Mouse (Mus musculus) lung, embryonic 14.5 days (tissue): Measurements from ENCODE around the gene Hspa4. TPM values are rescaled to one million over a fixed set of nuclear protein-coding genes. Genes with fewer than 3 reads are reported as not detected.
"Not testable (repeated sequence)": the region's sequence is repeated elsewhere in the genome, so short reads cannot be mapped to it uniquely, and the experiment has no call there.

Experiments
- ATAC-seq: fragments of 200-750 bp; cut with Nextera tagmentation; 2 replicates; pipeline ENCODE4 v1.8.0; 2017; ENCODE audit warnings: mild to moderate bottlenecking, moderate TSS enrichment, moderate library complexity; ENCODE audit not compliant: insufficient read depth
- DNase-seq: peaks from one replicate; pipeline ENCODE4 v3.0.0-alpha.2; 2015
- H3K27ac ChIP-seq: fragments of 300-500 bp; sonication (generic); 2 replicates; pipeline ENCODE4 v1.5.1; 2014; ENCODE audit warnings: low read depth, mild to moderate bottlenecking, moderate library complexity
- H3K27me3 ChIP-seq: fragments of 300-500 bp; sonication (generic); 2 replicates; pipeline ENCODE4 v1.6.1; 2014; ENCODE audit warnings: low read length, control low read depth; ENCODE audit not compliant: insufficient read depth
- H3K36me3 ChIP-seq: fragments of 300-500 bp; sonication (generic); 2 replicates; pipeline ENCODE4 v1.6.1; 2014; ENCODE audit warnings: control low read depth; ENCODE audit not compliant: insufficient read depth
- H3K4me1 ChIP-seq: fragments of 300-500 bp; sonication (generic); 2 replicates; pipeline ENCODE4 v1.6.1; 2014; ENCODE audit warnings: antibody characterized with exemption, control low read depth; ENCODE audit not compliant: insufficient read depth
- H3K4me2 ChIP-seq: fragments of 300-500 bp; sonication (generic); 2 replicates; pipeline ENCODE4 v1.6.1; 2014; ENCODE audit warnings: mild to moderate bottlenecking
- H3K4me3 ChIP-seq: fragments of 300-500 bp; sonication (generic); 2 replicates; pipeline ENCODE4 v1.5.1; 2014; ENCODE audit warnings: low read depth, low read length
- H3K9ac ChIP-seq: fragments of 300-500 bp; sonication (generic); 2 replicates; pipeline ENCODE4 v1.6.1; 2014
- H3K9me3 ChIP-seq: fragments of 300-500 bp; sonication (generic); 2 replicates; pipeline ENCODE4 v1.6.1; 2016; ENCODE audit warnings: low read depth, low read length, control low read depth
- CTCF ChIP-seq: IDR thresholded peaks from 2 replicates; pipeline ENCODE4 v1.5.1; 2016; ENCODE audit warnings: antibody characterized with exemption, low read depth
- WGBS: fragments of 180-500 bp; shearing (Covaris S2); extraction: QIAGEN DNeasy Blood & Tissue Kit; methylation state at CpG from one replicate; pipeline ENCODE4 v1.1.7; 2014; 5-methylcytosine and 5-hydroxymethylcytosine counted together
- polyA plus RNA-seq: library from polyadenylated mRNA; unstranded; fragments of >200 nt; fragmentation: Nextera tagmentation; extraction: Ambion mirVana; gene quantifications from 2 replicates; pipeline ENCODE4 v1.2.1, GENCODE M21; 2014

The Hspa4 gene
- polyA plus RNA-seq, 1 experiment from 2014 or later, result 109 TPM

DNA sequence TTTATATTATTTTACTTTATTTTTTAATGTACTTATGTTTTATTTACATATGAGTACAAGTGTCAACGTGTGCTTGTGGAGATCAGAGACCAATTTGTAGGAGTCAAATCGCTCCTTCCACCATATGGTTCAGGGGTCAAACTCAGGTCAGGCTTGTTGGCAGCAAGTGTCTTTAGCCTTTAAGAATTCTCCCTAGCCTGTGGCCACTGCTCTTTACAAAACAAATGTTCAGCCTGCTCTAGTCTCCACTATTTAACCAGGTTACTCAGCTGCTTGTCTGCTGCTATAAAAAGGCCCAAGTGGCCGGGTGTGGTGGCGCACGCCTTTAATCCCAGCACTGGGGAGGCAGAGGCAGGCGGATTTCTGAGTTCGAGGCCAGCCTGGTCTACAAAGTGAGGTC lies 17.8 kb upstream of the Hspa4 start:
- ATAC-seq, result no peak
- 69% methylated on average over 7 of the region's 7 CpGs for WGBS

DNA sequence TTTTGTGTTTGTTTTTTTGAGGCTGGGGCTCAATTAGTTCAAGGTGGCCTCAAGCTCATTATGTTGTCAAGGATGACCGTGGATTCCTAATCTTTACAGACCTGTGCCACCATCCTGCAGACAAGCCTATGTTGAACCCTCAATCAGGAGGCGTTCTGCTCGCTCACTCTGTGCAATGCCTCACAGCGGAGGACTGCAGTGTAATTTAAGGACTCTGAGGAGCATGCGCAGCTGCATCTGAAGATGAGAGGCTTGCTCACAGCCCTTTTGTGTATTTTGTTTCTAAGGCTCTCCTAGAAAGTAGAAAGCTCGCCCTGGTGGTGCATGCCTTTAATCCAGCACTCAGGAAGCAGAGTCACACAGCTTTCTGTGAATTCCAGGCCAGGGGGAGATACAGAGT lies 16.7 kb upstream of the Hspa4 start:
- Histone ChIP-seq H3K27me3 (no peaks in the 10 kb centered on the region), H3K9me3 (no peaks in the 10 kb centered on the region), H3K36me3 (no peaks in the 10 kb centered on the region), H3K4me2 (no peak overlapping the region), H3K4me1 (no peaks in the 10 kb centered on the region), H3K9ac (no peak overlapping the region), H3K4me3 (no peak overlapping the region), H3K27ac (peak overlapping the region; percentile 10; the same call in 1 of the 2 replicates)
- no peak for TF ChIP-seq CTCF
- WGBS, result 44% methylated on average over 6 of the region's 6 CpGs
- ATAC-seq, result no peak
- DNase-seq, result peak; percentile 55

More for the DNA sequence above, 17.8 kb upstream of the Hspa4 start:
- Histone ChIP-seq H3K4me3 (no peak overlapping the region), H3K27ac (no peak overlapping the region), H3K9me3 (no peaks in the 10 kb centered on the region), H3K4me2 (no peak overlapping the region), H3K9ac (no peak overlapping the region), H3K4me1 (no peaks in the 10 kb centered on the region), H3K27me3 (no peaks in the 10 kb centered on the region), H3K36me3 (no peaks in the 10 kb centered on the region)
- no peak for TF ChIP-seq CTCF
- peak; percentile 26 for DNase-seq

DNA sequence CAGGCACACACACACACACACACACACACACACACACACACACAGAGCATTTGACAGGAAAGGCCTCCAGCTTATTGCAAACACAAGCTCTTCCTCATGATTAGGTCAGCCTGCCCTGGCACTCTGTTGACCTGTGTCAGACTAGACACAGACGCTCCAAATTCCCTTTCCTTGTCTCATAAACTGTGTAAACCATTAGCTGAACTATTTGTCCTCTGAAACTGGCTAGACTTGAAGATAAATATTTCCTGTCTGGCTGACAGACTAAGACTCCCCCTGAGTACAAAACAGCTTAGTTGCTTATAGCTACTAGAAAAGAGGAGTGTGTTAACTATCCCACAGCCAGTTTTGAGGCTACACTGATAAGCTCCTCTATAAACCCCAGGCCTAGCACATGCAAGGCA lies 14.5 kb upstream of the Hspa4 start:
- Histone ChIP-seq H3K9ac (no peak overlapping the region), H3K9me3 (no peaks in the 10 kb centered on the region), H3K36me3 (no peaks in the 10 kb centered on the region), H3K4me3 (no peak overlapping the region), H3K4me2 (no peak overlapping the region), H3K27ac (peak overlapping the region; percentile 34; the same call in 1 of the 2 replicates), H3K27me3 (no peaks in the 10 kb centered on the region), H3K4me1 (no peaks in the 10 kb centered on the region)
- peak; percentile 53 for DNase-seq
- peak; percentile 63; the same call in 1 of the 2 replicates for ATAC-seq
- WGBS, result 7% methylated on average over 1 of the region's 1 CpGs
- TF ChIP-seq CTCF, result no peak

DNA sequence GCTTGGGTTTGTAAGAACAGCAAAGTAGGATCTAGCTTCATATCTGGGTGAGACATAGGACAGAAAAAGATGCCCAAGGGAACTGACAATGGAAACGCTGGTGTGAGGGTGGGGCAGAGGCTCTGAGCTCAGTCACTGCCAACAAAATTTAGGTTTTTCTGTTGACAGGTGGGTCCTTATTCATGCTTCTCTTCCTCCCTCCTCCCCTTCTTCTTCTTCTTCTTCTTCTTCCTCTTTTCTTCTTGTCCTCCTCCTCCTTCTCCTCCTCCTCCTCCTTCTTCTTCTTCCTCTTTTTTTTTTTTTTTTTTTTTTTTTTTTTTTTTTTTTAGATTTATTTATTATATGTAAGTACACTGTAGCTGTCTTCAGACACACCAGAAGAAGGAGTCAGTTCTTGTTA lies 12.6 kb upstream of the Hspa4 start:
- DNase-seq, H3K27ac ChIP-seq, H3K4me3 ChIP-seq, H3K4me1 ChIP-seq, H3K9me3 ChIP-seq, H3K27me3 ChIP-seq, H3K9ac ChIP-seq, ATAC-seq, H3K4me2 ChIP-seq, H3K36me3 ChIP-seq: not testable (repeated sequence)
- WGBS, result 67% methylated on average over 1 of the region's 1 CpGs

DNA sequence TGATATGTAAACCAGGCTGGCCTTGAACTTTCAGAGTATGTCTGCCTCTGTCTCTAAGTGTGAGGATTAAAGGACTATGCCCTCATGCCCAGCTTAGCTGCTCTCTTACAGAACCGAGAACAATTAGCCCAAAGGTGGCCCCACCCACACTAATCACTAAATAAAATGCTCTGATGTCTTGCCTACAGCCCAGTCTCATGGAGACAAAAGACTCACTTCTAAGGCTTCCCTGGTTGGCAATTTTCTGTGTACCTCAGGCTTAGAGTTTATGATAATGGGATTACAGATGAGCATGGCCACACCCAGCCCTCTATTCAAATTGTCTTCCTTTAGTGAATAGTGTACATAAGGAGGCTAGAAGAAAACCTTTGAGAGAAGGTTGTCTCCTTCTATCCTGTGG lies 11.1 kb upstream of the Hspa4 start:
- H3K4me3 ChIP-seq, result no peak overlapping the region
- no peaks in the 10 kb centered on the region for H3K27me3 ChIP-seq
- no peak overlapping the region for H3K27ac ChIP-seq
- H3K36me3 ChIP-seq, result no peaks in the 10 kb centered on the region
- no peak for TF ChIP-seq CTCF
- 55% methylated on average over 1 of the region's 1 CpGs for WGBS
- peaks cover 9% of the 10 kb centered on the region; the same call in 1 of the 2 replicates for H3K4me1 ChIP-seq
- ATAC-seq (no peak), DNase-seq (no peak)
- H3K4me2 ChIP-seq, result no peak overlapping the region
- H3K9me3 ChIP-seq, result no peaks in the 10 kb centered on the region
- no peak overlapping the region for H3K9ac ChIP-seq

DNA sequence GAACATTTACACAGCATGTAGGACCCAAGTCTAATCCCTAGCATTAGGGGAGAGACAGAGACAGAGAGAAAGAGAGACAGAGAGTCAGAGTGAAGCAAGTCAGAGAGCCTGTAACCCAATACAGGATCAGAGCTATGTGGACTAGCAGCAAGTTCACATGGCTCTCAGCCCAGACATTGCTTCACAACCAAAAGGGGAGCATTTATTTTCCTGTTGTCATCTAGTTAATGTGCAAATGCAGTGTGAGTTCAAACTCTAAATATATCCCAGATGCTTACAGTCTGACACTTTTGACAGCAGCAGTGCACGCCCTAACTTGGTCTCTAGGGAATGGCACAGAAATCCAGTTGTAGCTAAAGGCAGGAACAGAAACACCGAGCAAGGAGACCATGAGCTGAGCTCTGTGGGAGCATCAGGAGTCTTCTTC lies 8.6 kb upstream of the Hspa4 start:
- Histone ChIP-seq H3K9me3 (no peaks in the 10 kb centered on the region), H3K9ac (no peak overlapping the region), H3K4me1 (peaks cover 9% of the 10 kb centered on the region; the same call in 1 of the 2 replicates), H3K27ac (peak overlapping the region; percentile 86), H3K27me3 (no peaks in the 10 kb centered on the region), H3K4me2 (no peak overlapping the region), H3K4me3 (no peak overlapping the region), H3K36me3 (no peaks in the 10 kb centered on the region)
- peak; percentile 90 for DNase-seq
- no peak for TF ChIP-seq CTCF
- ATAC-seq, result peak; percentile 84
- WGBS, result 32% methylated on average over 2 of the region's 2 CpGs

DNA sequence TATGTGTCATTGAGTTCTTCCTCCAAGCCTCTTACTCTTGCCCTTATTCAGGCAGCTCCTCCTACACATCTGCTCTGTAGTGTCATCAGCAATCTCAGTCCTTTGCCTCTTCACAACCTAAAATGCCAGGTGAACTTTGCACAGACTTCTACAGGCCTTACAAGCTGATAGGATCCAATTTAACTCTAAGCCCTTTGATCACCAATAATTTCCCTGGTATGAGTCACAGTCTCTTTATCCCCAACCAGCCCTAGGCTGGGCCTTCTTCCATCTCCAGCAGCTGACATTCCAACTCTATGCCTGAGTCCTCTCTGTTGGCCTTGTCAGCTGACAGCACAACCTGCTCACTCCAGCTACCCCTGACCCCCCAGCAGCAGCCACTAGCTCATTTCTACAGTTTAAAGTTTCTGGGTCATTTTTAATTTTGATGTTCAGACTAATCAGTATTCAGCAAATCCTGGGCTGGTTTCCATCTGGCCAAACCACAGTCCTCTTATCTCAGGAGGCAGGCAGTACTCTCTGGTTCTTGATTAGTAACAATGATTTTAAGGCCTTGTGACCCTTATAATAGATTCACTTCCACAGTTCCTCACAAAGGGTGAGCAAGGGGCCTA lies 8.1 kb upstream of the Hspa4 start:
- H3K4me3 ChIP-seq, result no peak overlapping the region
- no peak for TF ChIP-seq CTCF
- no peaks in the 10 kb centered on the region for H3K9me3 ChIP-seq
- DNase-seq (peak; percentile 67), ATAC-seq (peak; percentile 83)
- H3K27ac ChIP-seq, result peak overlapping the region; percentile 86
- H3K4me1 ChIP-seq, result peaks cover 9% of the 10 kb centered on the region; the same call in 1 of the 2 replicates
- H3K4me2 ChIP-seq, result no peak overlapping the region
- H3K27me3 ChIP-seq, result no peaks in the 10 kb centered on the region
- H3K36me3 ChIP-seq, result no peaks in the 10 kb centered on the region
- H3K9ac ChIP-seq, result no peak overlapping the region
